Mouse (Mus musculus): ENCODE data around the gene Hyal6. TPM values are rescaled to one million over a fixed set of nuclear protein-coding genes. Genes with fewer than 3 reads are reported as not detected.

Hyal6 gene
- polyA plus RNA-seq, 1 experiment, result 16.0 TPM

DNA sequence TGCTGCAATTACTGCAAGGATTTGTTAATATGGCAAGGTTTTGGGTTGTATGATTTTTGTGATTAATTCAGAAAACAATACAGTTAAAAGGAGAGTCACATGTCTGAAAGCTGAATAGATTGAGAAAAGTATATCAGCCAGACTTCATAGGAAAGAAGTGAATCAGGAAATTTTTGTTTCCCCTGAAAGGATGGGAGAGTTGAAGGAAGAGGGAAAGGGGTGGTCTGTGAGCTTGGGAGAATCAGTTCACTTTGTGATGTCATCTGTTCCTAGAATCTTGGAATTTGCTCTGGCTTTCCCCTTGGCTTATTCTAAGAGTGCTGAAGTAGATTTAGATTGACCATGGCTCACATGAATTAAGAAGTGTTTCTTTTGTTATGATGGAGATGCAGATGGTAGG is 57.8 kb downstream of the Hyal6 start, which contains the start of gene Spam1:
Spam1 (plus strand) TSS at position 301 of the 400 bp plus-strand sequence.
- no peaks in the 10 kb centered on the region for H3K4me1 ChIP-seq (ENCODE audit: control insufficient read depth, insufficient read depth, low read length)
- peak within 1 kb of the TSS; percentile 65; the same call in 1 of the 2 replicates for H3K4me3 ChIP-seq (ENCODE audit: control insufficient read depth, low read depth, low read length)
- no peak within 1 kb of the TSS for H3K27ac ChIP-seq (ENCODE audit: control insufficient read depth, insufficient read depth, low read depth, low read length)
- H3K36me3 ChIP-seq (ENCODE audit: control insufficient read depth, insufficient read depth, low read length), result no peaks in the 10 kb centered on the region
- no peak for TF ChIP-seq CTCF (IDR thresholded peaks at IDR 0.05; ENCODE audit: control insufficient read depth, insufficient read depth, insufficient replicate concordance, low read depth, low read length)
- no peak for TF ChIP-seq POLR2A (IDR thresholded peaks at IDR 0.05; ENCODE audit: control insufficient read depth, low read depth, low read length)
- H3K27me3 ChIP-seq (ENCODE audit: control insufficient read depth, insufficient read depth, low read length), result no peaks in the 10 kb centered on the region

Other genes with a start within 250 kb of the Hyal6 start
- 26.5 and 29.2 TPM in 2 replicates for gene Iqub, start 218.2 kb upstream of the Hyal6 start, polyA plus RNA-seq (2012; rRNA removed)
- gene Ndufa5, start 205.2 kb upstream of the Hyal6 start, polyA plus RNA-seq (2012; rRNA removed), result 21.9 and 25.4 TPM in 2 replicates
- 19.3 and 24.3 TPM in 2 replicates for gene Asb15, start 205.1 kb upstream of the Hyal6 start, polyA plus RNA-seq (2012; rRNA removed)
- gene Lmod2, start 135.5 kb upstream of the Hyal6 start, polyA plus RNA-seq (2012; rRNA removed), result not detected in 2 replicates
- 8.1 and 9.3 TPM in 2 replicates for gene Wasl, start 68.2 kb upstream of the Hyal6 start, polyA plus RNA-seq (2012; rRNA removed)
- gene Hyal4, start 15.1 kb downstream of the Hyal6 start, polyA plus RNA-seq (2012; rRNA removed), result 0.18 and 0.19 TPM in 2 replicates
- 18.8 and 29.7 TPM in 2 replicates for gene Spam1, start 57.9 kb downstream of the Hyal6 start, polyA plus RNA-seq (2012; rRNA removed)
- 78.2 and 107 TPM in 2 replicates for gene Hyal5, start 124.8 kb downstream of the Hyal6 start, polyA plus RNA-seq (2012; rRNA removed)
- 0.02 TPM in 1 of 2 replicates, not detected in the other for gene Tmem229a, start 223.1 kb downstream of the Hyal6 start, polyA plus RNA-seq (2012; rRNA removed)

Data from testis, adult 2 months (tissue).